Mouse (Mus musculus) forebrain, embryonic 11.5 days (tissue): Measurements from ENCODE around the gene Lrrc8d. TPM values are rescaled to one million over a fixed set of nuclear protein-coding genes. Genes with fewer than 3 reads are reported as not detected.
A peak's percentile ranks its signal among the peaks of the same experiment; 100 is the strongest.

Experiments used
- ATAC-seq: fragments of 200-750 bp; cut with Nextera tagmentation; replicated peaks from 2 replicates; pipeline ENCODE4 v1.8.0; 2017; ENCODE audit warnings: moderate TSS enrichment; ENCODE audit not compliant: low FRiP score
- DNase-seq: peaks from one replicate; pipeline ENCODE4 v3.0.0-alpha.2; 2017; ENCODE audit warnings: low spot score
- H3K27ac ChIP-seq: fragments of 300-500 bp; sonication (generic); 2 replicates; pipeline ENCODE4 v1.5.1; 2014; ENCODE audit warnings: low read depth, low read length
- H3K27me3 ChIP-seq: fragments of 300-500 bp; sonication (generic); 2 replicates; pipeline ENCODE4 v1.6.1; 2014; ENCODE audit warnings: mild to moderate bottlenecking, low read length, mixed read lengths; ENCODE audit not compliant: control insufficient read depth, insufficient read depth
- H3K36me3 ChIP-seq: fragments of 300-500 bp; sonication (generic); 2 replicates; pipeline ENCODE4 v1.6.1; 2014; ENCODE audit warnings: mild to moderate bottlenecking, low read length, moderate library complexity, mixed read lengths; ENCODE audit not compliant: control insufficient read depth, insufficient read depth
- H3K4me1 ChIP-seq: fragments of 300-500 bp; sonication (generic); replicated peaks from 2 replicates; pipeline ENCODE4 v1.6.1; 2014; ENCODE audit warnings: low read length, mixed read lengths; ENCODE audit not compliant: control insufficient read depth, insufficient read depth
- H3K4me2 ChIP-seq: fragments of 300-500 bp; sonication (generic); 2 replicates; pipeline ENCODE4 v1.6.1; 2014; ENCODE audit warnings: low read depth, mild to moderate bottlenecking, low read length, moderate library complexity, mixed read lengths; ENCODE audit not compliant: severe bottlenecking
- H3K4me3 ChIP-seq: fragments of 300-500 bp; sonication (generic); 2 replicates; pipeline ENCODE4 v1.5.1; 2014; ENCODE audit warnings: low read depth, low read length
- H3K9ac ChIP-seq: fragments of 300-500 bp; sonication (generic); 2 replicates; pipeline ENCODE4 v1.6.1; 2014; ENCODE audit warnings: low read length
- H3K9me3 ChIP-seq: fragments of 300-500 bp; sonication (generic); 2 replicates; pipeline ENCODE4 v1.6.1; 2016; ENCODE audit warnings: low read length, mixed read lengths; ENCODE audit not compliant: control insufficient read depth
- WGBS: fragments of 180-500 bp; shearing (Covaris S2); extraction: QIAGEN DNeasy Blood & Tissue Kit; methylation state at CpG from one replicate; pipeline ENCODE4 v1.1.7; 2014; 5-methylcytosine and 5-hydroxymethylcytosine counted together
- polyA plus RNA-seq: library from polyadenylated mRNA; unstranded; fragments of >200 nt; fragmentation: Nextera tagmentation; extraction: Ambion mirVana; gene quantifications from 2 replicates; pipeline ENCODE4 v1.2.1, GENCODE M21; 2014

Lrrc8d gene
- polyA plus RNA-seq, 1 experiment from 2014 or later, result 28.9 TPM

GRCm38 (mm10) chr5:105696049-105696448, 3.7 kb upstream of the Lrrc8d start:
- H3K4me3 ChIP-seq, result no peak overlapping the region
- no peak for DNase-seq
- peaks cover 4% of the 10 kb centered on the region; the same call in 1 of the 2 replicates for H3K4me1 ChIP-seq

GRCm38 (mm10) chr5:105697886-105698285, 1.9 kb upstream of the Lrrc8d start:
- peaks cover 6% of the 10 kb centered on the region; the same call in 1 of the 2 replicates for H3K4me1 ChIP-seq
- no peaks in the 10 kb centered on the region for H3K36me3 ChIP-seq
- H3K9me3 ChIP-seq, result no peaks in the 10 kb centered on the region
- DNase-seq (no peak), ATAC-seq (no peak)
- no peak overlapping the region for H3K4me2 ChIP-seq
- no peak overlapping the region for H3K9ac ChIP-seq
- H3K27ac ChIP-seq, result no peak overlapping the region
- H3K27me3 ChIP-seq, result no peaks in the 10 kb centered on the region
- 93% methylated on average over 3 of the region's 3 CpGs for WGBS
- H3K4me3 ChIP-seq, result no peak overlapping the region

More at GRCm38 (mm10) chr5:105696049-105696448, 3.7 kb upstream of the Lrrc8d start:
- WGBS, result 87% methylated on average over 6 of the region's 6 CpGs
- Histone ChIP-seq H3K36me3 (no peaks in the 10 kb centered on the region), H3K27me3 (no peaks in the 10 kb centered on the region), H3K9ac (no peak overlapping the region), H3K27ac (no peak overlapping the region), H3K9me3 (no peaks in the 10 kb centered on the region), H3K4me2 (no peak overlapping the region)
- no peak for ATAC-seq

DNA sequence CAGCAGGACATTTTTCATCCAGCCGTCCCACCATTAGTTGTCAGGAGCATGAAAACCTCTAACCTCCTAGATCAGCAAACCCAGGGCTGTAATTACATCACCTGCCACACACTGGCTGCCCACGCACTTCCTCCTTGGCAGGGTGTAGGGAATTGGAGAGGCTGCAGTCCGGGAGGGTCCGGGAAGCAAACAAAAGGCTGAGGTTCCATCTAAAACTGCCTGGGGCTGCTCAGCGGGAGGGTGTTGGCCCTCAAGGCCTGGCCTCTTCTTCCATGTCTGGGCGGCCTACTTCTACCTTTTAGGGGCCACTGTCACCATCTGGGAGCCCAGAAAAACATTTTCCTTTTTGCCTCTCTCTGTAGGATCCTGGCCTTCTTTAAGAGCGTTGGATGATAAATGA, 1.1 kb upstream of the Lrrc8d start:
- Histone ChIP-seq H3K27me3 (no peaks in the 10 kb centered on the region), H3K9ac (no peak overlapping the region), H3K4me2 (no peak overlapping the region; the same call in 1 of the 2 replicates), H3K4me1 (peaks cover 6% of the 10 kb centered on the region; the same call in 1 of the 2 replicates), H3K36me3 (no peaks in the 10 kb centered on the region), H3K9me3 (no peaks in the 10 kb centered on the region), H3K4me3 (no peak overlapping the region), H3K27ac (no peak overlapping the region)
- 14% methylated on average over 7 of the region's 7 CpGs for WGBS
- ATAC-seq (no peak), DNase-seq (peak; percentile 54)

GRCm38 (mm10) chr5:105700070-105700851, 492 bp downstream of the Lrrc8d start:
- Histone ChIP-seq H3K4me2 (peak overlapping the region; percentile 92), H3K9me3 (no peaks in the 10 kb centered on the region), H3K9ac (peak overlapping the region; percentile 99), H3K27ac (peak overlapping the region; percentile 87), H3K4me3 (peak overlapping the region; percentile 95), H3K4me1 (peaks cover 6% of the 10 kb centered on the region; the same call in 1 of the 2 replicates), H3K27me3 (no peaks in the 10 kb centered on the region), H3K36me3 (no peaks in the 10 kb centered on the region; the same call in 1 of the 2 replicates)
- peak; percentile 87 for DNase-seq
- WGBS, result under 1% methylated on average over 99 of the region's 101 CpGs
- ATAC-seq, result peak; percentile 71

- ATAC-seq (no peak), DNase-seq (no peak)
- H3K4me1 ChIP-seq, result peaks cover 6% of the 10 kb centered on the region; the same call in 1 of the 2 replicates
- peak overlapping the region; percentile 92 for H3K4me2 ChIP-seq
- WGBS, result 69% methylated on average over 9 of the region's 9 CpGs
- H3K4me3 ChIP-seq, result peak overlapping the region; percentile 95
- no peaks in the 10 kb centered on the region; the same call in 1 of the 2 replicates for H3K36me3 ChIP-seq
- no peaks in the 10 kb centered on the region for H3K9me3 ChIP-seq
- H3K9ac ChIP-seq, result peak overlapping the region; percentile 99
- H3K27me3 ChIP-seq, result no peaks in the 10 kb centered on the region
- no peak overlapping the region for H3K27ac ChIP-seq
Measured at GRCm38 (mm10) chr5:105701326-105701725, 1.6 kb downstream of the Lrrc8d start.

- no peak for ATAC-seq
- no peak overlapping the region; the same call in 1 of the 2 replicates for H3K4me2 ChIP-seq
- no peak for DNase-seq
- 89% methylated on average over 8 of the region's 8 CpGs for WGBS
- H3K9ac ChIP-seq, result no peak overlapping the region
- no peaks in the 10 kb centered on the region; the same call in 1 of the 2 replicates for H3K36me3 ChIP-seq
- no peak overlapping the region for H3K4me3 ChIP-seq
- H3K27ac ChIP-seq, result no peak overlapping the region
- H3K4me1 ChIP-seq, result peaks cover 6% of the 10 kb centered on the region; the same call in 1 of the 2 replicates
- no peaks in the 10 kb centered on the region for H3K27me3 ChIP-seq
- no peaks in the 10 kb centered on the region for H3K9me3 ChIP-seq
Measured at GRCm38 (mm10) chr5:105701844-105702243, 2.1 kb downstream of the Lrrc8d start.

DNA sequence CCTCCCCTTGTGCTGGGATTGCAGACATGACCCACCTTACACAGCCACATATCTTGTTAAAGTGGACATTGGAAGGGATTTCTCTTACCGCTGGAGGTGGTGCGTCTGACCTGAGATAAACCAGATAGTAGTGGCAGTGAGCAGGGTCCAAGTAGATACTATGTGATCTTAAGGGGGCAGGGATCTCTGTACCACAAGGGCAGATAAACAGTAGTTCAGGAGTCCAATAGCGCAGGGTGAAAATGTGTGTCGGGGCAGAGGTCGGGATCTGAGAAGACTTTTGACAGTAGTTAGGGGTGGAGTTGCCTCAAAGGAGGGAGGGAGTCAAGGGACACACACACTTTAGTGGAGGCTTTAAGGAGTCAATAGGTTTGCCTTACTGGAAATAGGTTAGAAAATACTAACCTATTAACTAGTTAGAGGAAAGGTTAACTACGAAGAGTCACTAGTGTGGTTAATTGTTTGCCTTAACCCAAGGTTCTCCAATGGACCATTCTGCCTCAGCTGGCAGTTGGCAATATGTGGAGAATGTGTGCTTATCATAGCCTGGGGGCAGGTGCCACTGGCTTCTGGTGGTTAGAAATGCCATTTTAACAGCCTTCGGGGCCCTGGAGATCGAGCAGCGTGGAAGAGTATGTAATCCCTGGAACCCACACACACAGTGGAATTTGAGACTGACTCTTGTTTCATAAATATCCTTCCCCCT, 3.0 kb downstream of the Lrrc8d start:
- no peaks in the 10 kb centered on the region; the same call in 1 of the 2 replicates for H3K36me3 ChIP-seq
- WGBS, result 89% methylated on average over 9 of the region's 9 CpGs
- no peak overlapping the region for H3K9ac ChIP-seq
- ATAC-seq (no peak), DNase-seq (no peak)
- no peaks in the 10 kb centered on the region for H3K9me3 ChIP-seq
- H3K27me3 ChIP-seq, result no peaks in the 10 kb centered on the region
- H3K27ac ChIP-seq, result no peak overlapping the region
- no peak overlapping the region for H3K4me2 ChIP-seq
- H3K4me1 ChIP-seq, result peaks cover 6% of the 10 kb centered on the region; the same call in 1 of the 2 replicates
- H3K4me3 ChIP-seq, result no peak overlapping the region

DNA sequence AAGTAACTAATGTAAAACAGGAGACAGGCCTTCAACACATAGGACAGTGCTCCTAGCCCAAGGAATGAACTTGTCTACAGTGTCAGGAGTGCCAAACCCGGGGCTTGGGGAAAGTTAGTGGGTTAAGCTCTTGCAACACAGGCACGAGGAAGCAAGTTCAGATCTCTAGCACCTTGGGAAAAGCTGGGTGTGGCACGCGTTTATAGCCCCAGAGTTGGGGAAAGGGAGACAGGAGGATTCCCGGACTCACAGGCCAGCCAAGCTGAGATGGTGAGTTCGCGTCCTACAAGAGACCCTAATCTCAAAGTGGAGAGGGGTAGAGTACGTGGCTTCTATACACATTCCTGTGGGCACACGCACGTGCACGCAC, 3.5 kb downstream of the Lrrc8d start:
- Histone ChIP-seq H3K36me3 (no peaks in the 10 kb centered on the region; the same call in 1 of the 2 replicates), H3K9me3 (no peaks in the 10 kb centered on the region), H3K27me3 (no peaks in the 10 kb centered on the region), H3K4me2 (no peak overlapping the region), H3K4me1 (peaks cover 6% of the 10 kb centered on the region; the same call in 1 of the 2 replicates), H3K9ac (no peak overlapping the region), H3K4me3 (no peak overlapping the region), H3K27ac (no peak overlapping the region)
- ATAC-seq (no peak), DNase-seq (no peak)
- 92% methylated on average over 11 of the region's 11 CpGs for WGBS
